Mouse (Mus musculus): ENCODE data around the gene Faf2. TPM values are rescaled to one million over a fixed set of nuclear protein-coding genes. Genes with fewer than 3 reads are reported as not detected.

Faf2 gene
- total RNA-seq, 2 experiments from 2014 or later, result 48.4 to 53.1 TPM

DNA sequence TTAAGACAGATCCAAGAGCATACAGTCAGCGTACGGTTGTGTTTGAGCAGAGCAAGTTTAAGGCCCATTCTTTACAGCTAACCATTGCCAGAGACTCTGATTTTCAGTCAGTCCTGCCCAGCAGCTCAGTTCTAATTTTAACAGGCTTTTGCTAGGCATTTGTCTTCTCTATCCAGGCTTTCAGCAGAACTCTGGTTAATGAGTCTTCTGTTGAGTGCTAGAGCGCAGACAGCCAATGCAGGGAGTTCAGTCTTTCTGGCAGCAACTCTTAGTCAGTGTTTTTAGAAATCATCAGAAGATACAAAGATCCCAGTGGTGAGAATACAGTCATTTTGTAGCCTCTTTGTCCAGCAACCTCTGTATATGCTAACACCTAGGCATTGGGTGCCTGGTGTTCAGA lies 28.9 kb downstream of the Faf2 start:
- intact Hi-C loops (cut with DNase I), result no loop called here
- TF ChIP-seq CTCF (IDR thresholded peaks at IDR 0.05), result no peak
- Histone ChIP-seq H3K4me3 (no peak overlapping the region), H3K27ac (no peak overlapping the region)
- DNase-seq (ENCODE audit: extremely low spot score in 1 of 2, low spot score in 2 of 2), result no peak

DNA sequence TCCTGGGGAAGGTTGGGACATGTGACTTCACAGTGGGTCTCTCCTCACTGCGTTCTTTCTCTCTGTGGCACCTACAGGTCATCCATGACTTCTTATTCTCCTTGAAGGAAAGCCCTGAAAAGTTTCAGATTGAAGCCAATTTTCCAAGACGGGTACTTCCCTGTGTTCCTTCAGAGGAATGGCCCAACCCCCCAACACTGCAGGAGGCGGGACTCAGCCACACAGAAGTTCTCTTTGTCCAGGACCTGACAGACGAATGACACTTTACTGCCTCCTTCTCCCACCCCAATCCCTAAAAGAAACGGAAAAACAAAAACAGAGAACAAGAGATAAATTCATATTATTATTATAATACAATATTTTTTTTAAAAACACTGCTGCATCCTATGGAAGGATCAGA lies 39.3 kb downstream of the Faf2 start:
- no peak overlapping the region for H3K4me3 ChIP-seq
- intact Hi-C loops (cut with DNase I), result no loop called here
- TF ChIP-seq CTCF (IDR thresholded peaks at IDR 0.05), result no peak
- DNase-seq (ENCODE audit: extremely low spot score in 1 of 2, low spot score in 2 of 2), result no peak
- H3K27ac ChIP-seq, result no peak overlapping the region

GRCm38 (mm10) chr13:54661358-54661757 lies 39.8 kb downstream of the Faf2 start:
- no peak for DNase-seq (ENCODE audit: extremely low spot score in 1 of 2, low spot score in 2 of 2)
- intact Hi-C loops (cut with DNase I), result no loop called here
- Histone ChIP-seq H3K4me3 (no peak overlapping the region), H3K27ac (no peak overlapping the region)
- TF ChIP-seq CTCF (IDR thresholded peaks at IDR 0.05), result no peak

- no peak for TF ChIP-seq CTCF (IDR thresholded peaks at IDR 0.05)
- no peak overlapping the region for H3K4me3 ChIP-seq
- DNase-seq (ENCODE audit: extremely low spot score in 1 of 2, low spot score in 2 of 2), result no peak
- intact Hi-C loops (cut with DNase I), result no loop called here
- H3K27ac ChIP-seq, result no peak overlapping the region
These were observed 42.4 kb downstream of the Faf2 start for GRCm38 (mm10) chr13:54663999-54664398.

- Histone ChIP-seq H3K4me3 (no peak overlapping the region), H3K27ac (no peak overlapping the region)
- no peak for DNase-seq (ENCODE audit: extremely low spot score in 1 of 2, low spot score in 2 of 2)
- intact Hi-C loops (cut with DNase I), result no loop called here
- TF ChIP-seq CTCF (IDR thresholded peaks at IDR 0.05), result no peak
These were observed 42.9 kb downstream of the Faf2 start for GRCm38 (mm10) chr13:54664509-54664908.

GRCm38 (mm10) chr13:54665062-54665461 lies 43.5 kb downstream of the Faf2 start:
- TF ChIP-seq CTCF (IDR thresholded peaks at IDR 0.05), result no peak
- H3K27ac ChIP-seq, result no peak overlapping the region
- DNase-seq (ENCODE audit: extremely low spot score in 1 of 2, low spot score in 2 of 2), result no peak
- H3K4me3 ChIP-seq, result no peak overlapping the region
- intact Hi-C loops (cut with DNase I), result no loop called here

GRCm38 (mm10) chr13:54670491-54670890 lies 48.9 kb downstream of the Faf2 start:
- H3K27ac ChIP-seq, result no peak overlapping the region
- no peak for TF ChIP-seq CTCF (IDR thresholded peaks at IDR 0.05)
- intact Hi-C loops (cut with DNase I), result no loop called here
- H3K4me3 ChIP-seq, result no peak overlapping the region
- DNase-seq (ENCODE audit: extremely low spot score in 1 of 2, low spot score in 2 of 2), result no peak

GRCm38 (mm10) chr13:54675895-54676590 lies 54.5 kb downstream of the Faf2 start:
- TF ChIP-seq CTCF (IDR thresholded peaks at IDR 0.05), result no peak
- no peak overlapping the region for H3K27ac ChIP-seq
- no peak overlapping the region for H3K4me3 ChIP-seq
- DNase-seq (ENCODE audit: extremely low spot score in 1 of 2, low spot score in 2 of 2), result no peak
- intact Hi-C loops (cut with DNase I), result no loop called here

- intact Hi-C loops (cut with DNase I), result no loop called here
- no peak for TF ChIP-seq CTCF (IDR thresholded peaks at IDR 0.05)
- H3K4me3 ChIP-seq, result no peak overlapping the region
- no peak overlapping the region for H3K27ac ChIP-seq
- no peak for DNase-seq (ENCODE audit: extremely low spot score in 1 of 2, low spot score in 2 of 2)
These were observed 56.7 kb downstream of the Faf2 start for GRCm38 (mm10) chr13:54678263-54678662.

DNA sequence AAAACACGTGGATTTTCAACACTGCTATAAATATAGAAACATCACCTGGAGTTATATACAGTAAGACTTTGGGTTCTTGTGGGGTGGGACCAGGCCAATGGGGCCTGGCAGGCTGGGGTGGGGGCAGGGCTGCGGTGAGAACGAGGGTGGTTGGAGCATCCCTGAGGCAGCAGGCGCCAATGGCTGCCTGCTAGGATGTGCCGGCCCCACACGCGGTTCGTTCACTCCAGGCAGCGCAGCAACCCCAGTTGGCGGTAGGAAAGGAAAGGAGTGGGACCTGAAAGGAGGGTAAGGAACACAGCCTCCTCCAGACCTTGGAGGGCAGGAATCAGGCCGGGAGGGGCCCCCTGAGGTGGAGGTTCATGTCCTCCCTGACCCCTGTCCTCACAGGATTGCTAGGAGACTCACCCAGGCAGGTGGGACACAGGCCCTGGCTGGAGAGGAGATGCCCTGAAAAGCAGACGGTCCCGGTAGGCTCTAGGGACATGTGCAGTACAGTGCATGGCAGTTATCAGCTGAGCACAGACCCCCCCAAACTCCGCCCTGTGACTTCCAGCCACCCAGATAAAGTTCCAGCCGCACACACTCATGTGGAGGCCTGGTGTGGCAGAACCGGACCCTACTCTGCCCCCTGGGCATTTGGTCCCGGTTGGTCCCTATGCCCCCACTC lies 58.7 kb downstream of the Faf2 start:
- Histone ChIP-seq H3K27ac (no peak overlapping the region), H3K4me3 (no peak overlapping the region)
- no peak for TF ChIP-seq CTCF (IDR thresholded peaks at IDR 0.05)
- DNase-seq (ENCODE audit: extremely low spot score in 1 of 2, low spot score in 2 of 2), result no peak
- intact Hi-C loops (cut with DNase I), result no loop called here

GRCm38 (mm10) chr13:54681291-54681690 lies 59.7 kb downstream of the Faf2 start:
- intact Hi-C loops (cut with DNase I), result no loop called here
- no peak overlapping the region for H3K4me3 ChIP-seq
- no peak overlapping the region for H3K27ac ChIP-seq
- no peak for TF ChIP-seq CTCF (IDR thresholded peaks at IDR 0.05)
- no peak for DNase-seq (ENCODE audit: extremely low spot score in 1 of 2, low spot score in 2 of 2)

DNA sequence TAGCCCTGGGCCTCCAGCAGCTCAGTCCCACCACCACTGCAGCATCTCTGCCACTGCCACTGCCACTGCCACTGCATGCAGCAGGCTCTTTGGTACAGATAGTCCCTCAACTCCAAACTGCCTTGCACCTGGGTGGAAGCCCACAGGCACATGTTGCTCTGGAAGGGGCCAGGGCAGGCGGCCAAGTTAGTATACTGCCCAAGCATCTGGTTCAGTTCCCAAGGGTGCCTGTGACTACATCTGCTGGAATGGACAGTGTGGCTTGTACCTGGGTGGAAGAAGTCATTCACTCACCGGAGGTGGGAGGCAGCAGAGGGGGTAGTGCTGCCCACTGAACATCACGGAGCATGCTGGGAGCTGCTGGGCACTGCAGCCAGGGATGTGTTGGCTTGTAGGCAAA lies 61.7 kb downstream of the Faf2 start:
- H3K4me3 ChIP-seq, result no peak overlapping the region
- H3K27ac ChIP-seq, result no peak overlapping the region
- DNase-seq (ENCODE audit: extremely low spot score in 1 of 2, low spot score in 2 of 2), result no peak
- no peak for TF ChIP-seq CTCF (IDR thresholded peaks at IDR 0.05)
- intact Hi-C loops (cut with DNase I), result no loop called here

Measured in left cerebral cortex, adult 2 months (tissue).